Mouse (Mus musculus) leukemia stem cell, adult 10-12 weeks (primary cell): Measurements from ENCODE around the gene Syt9. TPM values are rescaled to one million over a fixed set of nuclear protein-coding genes. Genes with fewer than 3 reads are reported as not detected.

Experiments
- polyA plus RNA-seq: library from polyadenylated mRNA; stranded (reverse); fragments of >175 nt; gene quantifications from 2 replicates; pipeline ENCODE4 v1.2.3, GENCODE M21; 2012; ENCODE audit warnings: low replicate concordance

Syt9 gene
- 0.07 TPM in 1 of 2 replicates, not detected in the other for polyA plus RNA-seq

GRCm38 (mm10) chr7:107370232-107371125 is at the start of gene Syt9:
TSS of gene Syt9 (plus strand) at chr7:107370728.

GRCm38 (mm10) chr7:107567261-107567671 is 196.7 kb downstream of the Syt9 start, which contains the start of gene Olfml1:
TSS of gene Olfml1 (plus strand) at chr7:107567446.

DNA sequence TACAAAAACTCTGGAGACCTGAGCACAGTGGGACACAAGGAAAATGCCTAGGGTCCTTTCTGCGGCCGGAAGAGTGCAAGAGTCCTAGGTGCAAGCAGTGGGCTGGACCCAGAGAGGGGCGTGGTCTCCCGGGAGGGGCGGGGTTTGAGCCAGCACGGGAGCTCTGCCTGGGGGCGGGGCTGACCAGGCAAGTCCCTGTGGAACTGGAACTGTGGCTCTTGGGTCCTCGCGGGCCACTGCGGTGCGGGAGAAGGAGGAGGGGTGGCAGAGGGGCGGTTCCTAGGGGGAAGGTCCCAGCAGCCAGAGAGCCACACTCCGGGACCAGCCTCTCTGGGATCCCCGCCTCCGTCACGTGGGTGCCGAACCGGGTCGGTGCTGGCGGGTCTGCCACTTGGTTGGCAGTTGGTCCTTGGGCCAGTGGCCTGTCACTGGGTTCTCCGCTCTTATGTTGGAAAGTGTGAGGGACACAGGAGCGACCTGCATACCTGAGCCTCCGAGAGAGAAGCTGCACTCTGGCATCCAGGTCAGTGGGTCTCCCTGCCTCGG is 224.4 kb downstream of the Syt9 start, which contains the start of gene Ppfibp2:
Gene Ppfibp2 (plus strand): TSS at position 351 of the 546 bp plus-strand sequence.

Other genes with a start within 250 kb of the Syt9 start
- gene Olfr715, start 239.6 kb upstream of the Syt9 start, polyA plus RNA-seq = not detected in 2 replicates
- gene Olfr716, start 232.4 kb upstream of the Syt9 start, polyA plus RNA-seq = not detected in 2 replicates
- not detected in 2 replicates for gene Nlrp14, start 203.7 kb upstream of the Syt9 start, polyA plus RNA-seq
- not detected in 2 replicates for gene Rbmxl2, start 161.3 kb upstream of the Syt9 start, polyA plus RNA-seq
- gene Olfml1, start 196.7 kb downstream of the Syt9 start, polyA plus RNA-seq = not detected in 2 replicates
- gene Ppfibp2, start 224.5 kb downstream of the Syt9 start, polyA plus RNA-seq = 1.3 TPM in 1 of 2 replicates, not detected in the other